Mouse (Mus musculus) liver, embryonic 14.5 days (tissue): ENCODE measurements at regions not wholly inside any gene's neighbourhood (a gene's known extent, or its start where the extent isn't known, plus 50 kb on each side); places are given as distances from the start of the nearest gene placed in this dataset.

Experiments
- ATAC-seq: fragments of 200-750 bp; cut with Nextera tagmentation; 2 replicates; pipeline ENCODE4 v1.8.0; 2017; ENCODE audit warnings: moderate number of reproducible peaks, mild to moderate bottlenecking, moderate library complexity; ENCODE audit not compliant: insufficient read depth
- DNase-seq, 3 experiments: peaks; one replicate each; pipeline ENCODE4 v3.0.0-alpha.2; 2012 to 2013; ENCODE audit warnings: low read depth in 3 of 3, low spot score in 3 of 3
- H3K27ac ChIP-seq: fragments of 300-500 bp; sonication (generic); 2 replicates; pipeline ENCODE4 v1.5.1; 2014; ENCODE audit warnings: moderate library complexity, mild to moderate bottlenecking, control low read depth, inconsistent platforms
- H3K27me3 ChIP-seq: fragments of 300-500 bp; sonication (generic); 2 replicates; pipeline ENCODE4 v1.6.1; 2014; ENCODE audit warnings: mild to moderate bottlenecking, low read length, moderate library complexity; ENCODE audit not compliant: control insufficient read depth, insufficient read depth
- H3K36me3 ChIP-seq: fragments of 300-500 bp; sonication (generic); replicated peaks from 2 replicates; pipeline ENCODE4 v1.6.1; 2014; ENCODE audit warnings: low read depth; ENCODE audit not compliant: control insufficient read depth, insufficient read depth
- H3K4me1 ChIP-seq, 2 experiments: fragments of 200-500 bp in 1 of 2; fragments of 300-500 bp in 1 of 2; sonication (generic) in 1 of 2; replicated peaks; 2 replicates each; pipeline ENCODE4 v1.6.1; 2012 to 2014; ENCODE audit warnings: antibody characterized with exemption in 1 of 2, inconsistent platforms in 1 of 2, low read length in 1 of 2; ENCODE audit not compliant: control insufficient read depth in 2 of 2, insufficient read depth in 2 of 2
- H3K4me2 ChIP-seq: fragments of 300-500 bp; sonication (generic); 2 replicates; pipeline ENCODE4 v1.6.1; 2014; ENCODE audit warnings: low read depth, mild to moderate bottlenecking, control low read depth, moderate library complexity
- H3K4me3 ChIP-seq, 2 experiments: fragments of 200-500 bp in 1 of 2; fragments of 300-500 bp in 1 of 2; sonication (generic) in 1 of 2; 2 replicates each; pipeline ENCODE4 v1.5.1; 2012 to 2014; ENCODE audit warnings: low read depth in 2 of 2, low read length in 2 of 2, mild to moderate bottlenecking in 2 of 2, control low read depth in 1 of 2, inconsistent platforms in 1 of 2, moderate library complexity in 1 of 2; ENCODE audit not compliant: insufficient read depth in 1 of 2
- H3K9ac ChIP-seq: fragments of 300-500 bp; sonication (generic); replicated peaks from 2 replicates; pipeline ENCODE4 v1.6.1; 2014; ENCODE audit warnings: mild to moderate bottlenecking, control low read depth, moderate library complexity
- H3K9me3 ChIP-seq: fragments of 300-500 bp; sonication (generic); 2 replicates; pipeline ENCODE4 v1.6.1; 2016; ENCODE audit warnings: low read length, mixed read lengths; ENCODE audit not compliant: control insufficient read depth
- CTCF ChIP-seq: IDR thresholded peaks from 2 replicates; pipeline ENCODE4 v1.5.1; 2016; ENCODE audit warnings: antibody characterized with exemption, low read depth, control low read depth
- EP300 ChIP-seq: IDR thresholded peaks from 2 replicates; pipeline ENCODE4 v1.6.1; 2016; ENCODE audit warnings: antibody characterized with exemption, low read depth
- WGBS: fragments of 180-500 bp; shearing (Covaris S2); extraction: QIAGEN DNeasy Blood & Tissue Kit; methylation state at CpG from one replicate; pipeline ENCODE4 v1.1.7; 2014; ENCODE audit not compliant: insufficient replicate concordance; 5-methylcytosine and 5-hydroxymethylcytosine counted together

DNA sequence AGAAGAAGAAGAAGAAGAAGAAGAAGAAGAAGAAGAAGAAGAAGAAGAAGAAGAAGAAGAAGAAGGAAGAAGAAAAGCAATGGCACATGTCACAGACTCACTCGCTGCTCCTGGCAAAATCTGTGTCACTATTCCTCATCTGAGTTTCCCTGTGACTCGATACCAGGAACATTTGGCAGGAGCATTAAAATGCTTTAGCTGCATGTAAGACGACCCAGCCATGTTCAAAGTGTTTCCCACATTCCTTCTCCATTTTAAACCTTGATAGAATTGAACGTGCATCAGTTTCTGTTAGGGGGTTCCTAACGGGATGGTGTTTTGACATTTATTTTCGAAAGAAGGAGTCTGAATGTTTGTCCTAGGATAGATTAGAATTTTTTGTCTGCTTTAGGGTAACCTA, 51.2 kb upstream of the Pja2 start:
- H3K4me1 ChIP-seq: no peaks in the 10 kb centered on the region
- H3K9ac ChIP-seq: no peak overlapping the region
- DNase-seq (no peak), ATAC-seq (no peak)
- no peak overlapping the region for H3K4me3 ChIP-seq
- no peak overlapping the region for H3K4me2 ChIP-seq
- no peaks in the 10 kb centered on the region for H3K9me3 ChIP-seq
- no peaks in the 10 kb centered on the region for H3K27me3 ChIP-seq
- no peaks in the 10 kb centered on the region for H3K36me3 ChIP-seq
- no peak overlapping the region for H3K27ac ChIP-seq
- TF ChIP-seq CTCF (no peak), EP300 (no peak)
- WGBS: 64% methylated on average over 6 of the region's 6 CpGs

DNA sequence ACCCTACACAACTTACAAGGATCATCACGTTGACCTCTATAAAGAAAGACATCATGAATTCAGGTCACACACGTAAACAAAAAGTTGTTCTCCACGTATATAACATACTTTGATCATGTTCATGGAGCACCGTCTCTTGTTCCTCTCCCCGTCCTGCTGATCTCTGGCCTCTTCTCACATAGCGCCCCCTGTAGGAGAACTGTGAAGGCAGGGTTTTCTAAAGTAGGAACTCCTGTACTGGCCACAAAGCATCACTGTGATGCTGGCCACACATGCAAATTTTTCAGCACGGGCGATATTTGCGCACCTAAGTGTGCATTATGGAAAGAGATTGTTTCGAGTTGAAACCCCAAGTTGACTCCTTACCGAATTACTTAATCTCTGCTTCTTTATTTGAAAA, 51.9 kb upstream of the Pja2 start:
- Histone ChIP-seq H3K4me3 (no peak overlapping the region), H3K9me3 (no peaks in the 10 kb centered on the region), H3K4me2 (no peak overlapping the region), H3K27me3 (no peaks in the 10 kb centered on the region), H3K4me1 (no peaks in the 10 kb centered on the region), H3K9ac (no peak overlapping the region), H3K36me3 (no peaks in the 10 kb centered on the region), H3K27ac (no peak overlapping the region)
- DNase-seq: no peak
- no peak for ATAC-seq
- TF ChIP-seq CTCF (peak; percentile 36; the same call in 1 of the 2 replicates), EP300 (no peak)
- 79% methylated on average over 11 of the region's 11 CpGs for WGBS

DNA sequence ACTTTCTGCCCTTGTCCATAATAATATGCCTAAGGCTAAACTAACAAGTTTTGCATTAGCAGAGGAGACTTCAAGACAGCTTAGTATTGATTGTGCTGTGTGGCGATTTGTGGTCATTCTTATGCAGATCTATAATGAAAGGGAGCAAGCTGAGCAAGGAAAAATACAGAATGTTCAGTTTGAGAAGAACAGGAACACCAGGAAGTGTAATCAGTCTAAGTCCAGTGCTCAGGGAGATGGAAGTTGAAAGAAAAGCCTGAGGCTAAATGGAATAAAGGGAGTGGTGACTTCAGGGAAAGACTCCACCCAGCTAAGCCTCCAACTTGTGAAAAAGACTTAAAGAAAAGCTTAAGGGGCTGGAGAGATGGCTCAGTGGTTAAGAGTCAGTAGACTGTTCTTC, 58.6 kb upstream of the Pja2 start:
- Histone ChIP-seq H3K27ac (no peak overlapping the region), H3K9me3 (no peaks in the 10 kb centered on the region), H3K4me1 (no peaks in the 10 kb centered on the region), H3K4me2 (no peak overlapping the region), H3K27me3 (no peaks in the 10 kb centered on the region), H3K9ac (no peak overlapping the region), H3K4me3 (no peak overlapping the region), H3K36me3 (no peaks in the 10 kb centered on the region)
- ATAC-seq (no peak), DNase-seq (no peak)
- WGBS: 49% methylated on average over 1 of the region's 1 CpGs
- TF ChIP-seq EP300 (no peak), CTCF (no peak)

DNA sequence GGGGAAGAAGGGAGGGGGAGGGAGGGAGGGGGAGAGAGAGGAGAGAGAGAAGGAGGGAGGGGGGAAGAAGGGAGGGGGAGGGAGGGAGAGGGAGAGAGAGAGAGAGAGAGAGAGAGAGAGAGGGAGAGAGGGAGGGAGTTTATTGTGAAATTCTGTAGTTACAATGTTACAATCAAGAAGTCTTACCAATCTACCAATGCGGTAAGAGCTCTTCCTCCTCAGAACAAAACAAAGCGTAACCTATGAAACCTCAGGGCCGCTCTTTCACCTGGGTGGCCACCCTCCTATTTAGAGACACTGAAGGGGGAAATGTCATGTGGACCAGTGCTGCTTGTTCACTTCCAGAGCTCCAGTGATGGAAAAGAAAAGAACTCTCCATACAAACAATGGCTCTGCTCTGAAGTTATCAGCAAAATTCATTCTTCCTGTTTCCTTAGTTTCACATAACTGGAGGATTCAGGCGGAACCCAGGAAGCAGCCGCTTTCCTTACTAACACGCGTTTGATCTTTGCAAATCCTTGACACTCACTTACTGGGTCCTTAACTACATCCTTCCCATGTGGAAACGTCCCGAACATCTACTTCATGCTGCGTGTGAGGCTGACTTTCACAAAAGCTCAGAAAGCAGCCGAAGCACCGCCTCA, 65.7 kb upstream of the Pja2 start:
- no peak for TF ChIP-seq EP300
- no peak for TF ChIP-seq CTCF
- H3K9me3 ChIP-seq: no peaks in the 10 kb centered on the region
- no peak overlapping the region for H3K27ac ChIP-seq
- DNase-seq (no peak), ATAC-seq (no peak)
- H3K27me3 ChIP-seq: no peaks in the 10 kb centered on the region
- WGBS: 13% methylated on average over 12 of the region's 12 CpGs
- H3K9ac ChIP-seq: no peak overlapping the region
- H3K4me2 ChIP-seq: no peak overlapping the region
- H3K4me3 ChIP-seq: no peak overlapping the region
- H3K36me3 ChIP-seq: no peaks in the 10 kb centered on the region
- H3K4me1 ChIP-seq: 0 out of 4 replicates have a peak, but pooled peaks cover 0 to 2% of the 10 kb centered on the region in 2 experiments

DNA sequence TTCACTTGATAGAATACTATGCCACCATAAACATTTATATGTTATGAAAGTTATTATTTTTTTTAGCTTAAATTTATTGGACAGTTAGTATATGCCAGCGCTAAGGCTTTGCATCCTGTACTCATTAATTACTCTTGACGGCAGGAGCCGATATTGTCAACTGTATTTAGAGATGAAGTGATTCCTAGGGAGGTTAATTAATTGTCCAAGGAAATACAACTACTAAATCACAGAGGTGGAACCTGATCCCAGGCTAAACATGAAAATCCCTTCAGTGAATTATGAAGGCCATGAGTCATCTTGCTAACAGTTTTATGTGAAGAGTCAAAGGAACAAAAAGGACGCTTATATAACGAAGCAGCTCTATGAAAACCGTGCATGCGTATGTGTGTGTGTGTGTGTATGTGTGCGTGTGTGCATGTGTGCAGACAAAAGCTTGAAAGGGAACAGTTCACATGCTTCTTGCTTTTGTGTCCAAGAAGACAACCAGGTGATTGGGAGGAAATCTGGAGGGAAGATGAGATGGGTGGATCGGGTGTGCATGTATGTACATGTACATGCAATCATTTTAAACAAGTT, 66.5 kb upstream of the Pja2 start:
- Histone ChIP-seq H3K36me3 (no peaks in the 10 kb centered on the region), H3K27ac (no peak overlapping the region), H3K9me3 (no peaks in the 10 kb centered on the region), H3K4me3 (no peak overlapping the region), H3K27me3 (no peaks in the 10 kb centered on the region), H3K9ac (no peak overlapping the region), H3K4me2 (no peak overlapping the region), H3K4me1 (0 out of 4 replicates have a peak, but pooled peaks cover 0 to 2% of the 10 kb centered on the region in 2 experiments)
- ATAC-seq (no peak), DNase-seq (no peak)
- TF ChIP-seq CTCF (no peak), EP300 (no peak)
- 65% methylated on average over 9 of the region's 9 CpGs for WGBS
